Mouse (Mus musculus) thymus, adult 2 months (tissue): Measurements from ENCODE around the gene Cnfn. TPM values are rescaled to one million over a fixed set of nuclear protein-coding genes. Genes with fewer than 3 reads are reported as not detected.

Source experiments
- DNase-seq: peaks from one replicate; pipeline ENCODE4 v3.0.0; 2021
- H3K27ac ChIP-seq: fragments of 200-500 bp; 2 replicates; pipeline ENCODE4 v1.5.1; 2012; ENCODE audit warnings: low read length, control low read depth; ENCODE audit not compliant: control insufficient read depth, insufficient read depth
- H3K27me3 ChIP-seq: fragments of 200-500 bp; 2 replicates; pipeline ENCODE4 v1.6.1; 2012; ENCODE audit warnings: mild to moderate bottlenecking, low read length, moderate library complexity, mixed read lengths; ENCODE audit not compliant: control insufficient read depth, insufficient read depth
- H3K36me3 ChIP-seq: fragments of 200-500 bp; 2 replicates; pipeline ENCODE4 v1.6.1; 2012; ENCODE audit warnings: mild to moderate bottlenecking, low read length, moderate library complexity; ENCODE audit not compliant: control insufficient read depth, insufficient read depth
- H3K4me1 ChIP-seq: fragments of 200-500 bp; replicated peaks from 2 replicates; pipeline ENCODE4 v1.6.1; 2012; ENCODE audit warnings: low read length; ENCODE audit not compliant: control insufficient read depth, insufficient read depth
- H3K4me3 ChIP-seq: fragments of 200-500 bp; 2 replicates; pipeline ENCODE4 v1.5.1; 2012; ENCODE audit warnings: mild to moderate bottlenecking, low read length, control low read depth, moderate library complexity; ENCODE audit not compliant: control insufficient read depth, insufficient read depth
- CTCF ChIP-seq: fragments of 200-500 bp; IDR thresholded peaks from 2 replicates; pipeline ENCODE4 v1.5.1; 2012; ENCODE audit warnings: mild to moderate bottlenecking, control low read depth, low read length, moderate library complexity, borderline replicate concordance; ENCODE audit not compliant: control insufficient read depth, poor library complexity, insufficient read depth; ENCODE audit errors: extremely low read depth
- POLR2A ChIP-seq: fragments of 200-500 bp; IDR thresholded peaks from 2 replicates; pipeline ENCODE4 v1.6.1; 2012; ENCODE audit warnings: mild to moderate bottlenecking, low read length, control low read depth, moderate library complexity; ENCODE audit not compliant: control insufficient read depth, poor library complexity, insufficient read depth; ENCODE audit errors: extremely low read depth
- WGBS: fragments of 180-500 bp; shearing (Covaris S2); methylation state at CpG from one replicate; pipeline ENCODE4 v1.1.7; 2018; 5-methylcytosine and 5-hydroxymethylcytosine counted together
- polyA plus RNA-seq: library from polyadenylated mRNA; depleted of rRNA; stranded (reverse); fragments of >200 nt; gene quantifications from 2 replicates; pipeline ENCODE4 v1.2.3, GENCODE M21; 2012

Cnfn gene
- polyA plus RNA-seq, 1 experiment: 20.6 TPM

GRCm38 (mm10) chr7:25390986-25391385, 21.5 kb upstream of the Cnfn start:
- DNase-seq: no peak
- Histone ChIP-seq H3K27me3 (no peaks in the 10 kb centered on the region), H3K36me3 (peaks cover 11% of the 10 kb centered on the region; the same call in 1 of the 2 replicates), H3K27ac (no peak overlapping the region), H3K4me1 (peaks cover 13% of the 10 kb centered on the region), H3K4me3 (no peak overlapping the region)
- TF ChIP-seq CTCF: no peak
- TF ChIP-seq POLR2A: no peak
- WGBS: 93% methylated on average over 2 of the region's 2 CpGs

GRCm38 (mm10) chr7:25390054-25390770, 20.7 kb upstream of the Cnfn start:
- Histone ChIP-seq H3K4me3 (no peak overlapping the region), H3K27ac (no peak overlapping the region), H3K36me3 (peaks cover 11% of the 10 kb centered on the region; the same call in 1 of the 2 replicates), H3K27me3 (no peaks in the 10 kb centered on the region), H3K4me1 (peaks cover 20% of the 10 kb centered on the region)
- no peak for DNase-seq
- 85% methylated on average over 8 of the region's 8 CpGs for WGBS
- no peak for TF ChIP-seq CTCF
- TF ChIP-seq POLR2A: no peak

- WGBS: 98% methylated on average over 7 of the region's 7 CpGs
- H3K27me3 ChIP-seq: no peaks in the 10 kb centered on the region
- TF ChIP-seq POLR2A (no peak), CTCF (no peak)
- H3K27ac ChIP-seq: no peak overlapping the region
- no peak for DNase-seq
- H3K36me3 ChIP-seq: peaks cover 11% of the 10 kb centered on the region; the same call in 1 of the 2 replicates
- peaks cover 24% of the 10 kb centered on the region for H3K4me1 ChIP-seq
- no peak overlapping the region for H3K4me3 ChIP-seq
These were observed 19.4 kb upstream of the Cnfn start for GRCm38 (mm10) chr7:25388916-25389315.

GRCm38 (mm10) chr7:25387811-25388440, 18.4 kb upstream of the Cnfn start:
- no peak for DNase-seq
- Histone ChIP-seq H3K36me3 (peaks cover 11% of the 10 kb centered on the region; the same call in 1 of the 2 replicates), H3K4me3 (no peak overlapping the region), H3K27ac (no peak overlapping the region), H3K27me3 (no peaks in the 10 kb centered on the region), H3K4me1 (peaks cover 24% of the 10 kb centered on the region)
- no peak for TF ChIP-seq POLR2A
- TF ChIP-seq CTCF: no peak
- WGBS: 96% methylated on average over 18 of the region's 18 CpGs

GRCm38 (mm10) chr7:25385850-25386555, 16.5 kb upstream of the Cnfn start:
- 43% methylated on average over 12 of the region's 12 CpGs for WGBS
- peaks cover 24% of the 10 kb centered on the region for H3K4me1 ChIP-seq
- H3K4me3 ChIP-seq: no peak overlapping the region
- H3K36me3 ChIP-seq: peaks cover 11% of the 10 kb centered on the region; the same call in 1 of the 2 replicates
- no peaks in the 10 kb centered on the region for H3K27me3 ChIP-seq
- TF ChIP-seq POLR2A (no peak), CTCF (no peak)
- H3K27ac ChIP-seq: peak overlapping the region; percentile 50; the same call in 1 of the 2 replicates
- DNase-seq: peak; percentile 27

GRCm38 (mm10) chr7:25385259-25385658, 15.7 kb upstream of the Cnfn start:
- no peak overlapping the region for H3K27ac ChIP-seq
- no peak for TF ChIP-seq POLR2A
- H3K4me3 ChIP-seq: no peak overlapping the region
- no peak for DNase-seq
- H3K4me1 ChIP-seq: peaks cover 31% of the 10 kb centered on the region
- no peaks in the 10 kb centered on the region for H3K27me3 ChIP-seq
- WGBS: 77% methylated on average over 12 of the region's 12 CpGs
- H3K36me3 ChIP-seq: peaks cover 11% of the 10 kb centered on the region; the same call in 1 of the 2 replicates
